Mouse (Mus musculus) NIH3T3 (cell line): ENCODE measurements around the gene Gm2174.

Experiments
- DNase-seq: peaks from one replicate; pipeline ENCODE4 v3.0.0-alpha.2; 2012; ENCODE audit warnings: low read depth

Gm2174 gene

GRCm38 (mm10) chrX:56497241-56497640 lies 49.5 kb downstream of the Gm2174 start:
- DNase-seq: peak; percentile 57
